Mouse (Mus musculus): ENCODE results near the gene Gm44596. TPM values are rescaled to one million over a fixed set of nuclear protein-coding genes. Genes with fewer than 3 reads are reported as not detected.

Gene Gm44596
- polyA plus RNA-seq (2014; fragmentation: Nextera tagmentation; extraction: Ambion mirVana), result not detected in 2 replicates

GRCm38 (mm10) chr6:128375192-128375591 lies at the start of gene Gm44596, which contains the start of gene Tex52:
Gene Gm44596 (plus strand): TSS chr6:128375503.
Gene Tex52 (plus strand): TSS chr6:128375456.
- ATAC-seq (ENCODE audit: insufficient number of reproducible peaks, insufficient read depth, low FRiP score, low read depth), result no peak

GRCm38 (mm10) chr6:128334397-128335124 lies 40.7 kb upstream of the Gm44596 start:
- Histone ChIP-seq H3K4me2 (replicated peaks; ENCODE audit: low read depth, low read length) (no peak overlapping the region), H3K27me3 (ENCODE audit: control insufficient read depth, insufficient read depth, low read length) (no peaks in the 10 kb centered on the region), H3K27ac (ENCODE audit: low read length) (no peak overlapping the region), H3K36me3 (ENCODE audit: control insufficient read depth, insufficient read depth, low read length) (peaks cover 6% of the 10 kb centered on the region), H3K9ac (replicated peaks; ENCODE audit: low read depth, low read length) (no peak overlapping the region), H3K4me1 (ENCODE audit: control insufficient read depth, insufficient read depth, low read length) (peaks cover 12% of the 10 kb centered on the region), H3K9me3 (ENCODE audit: control insufficient read depth, low read depth, low read length) (peaks cover 1% of the 10 kb centered on the region; the same call in 1 of the 2 replicates), H3K4me3 (ENCODE audit: low read depth, low read length) (no peak overlapping the region)
- ATAC-seq (ENCODE audit: insufficient number of reproducible peaks, insufficient read depth, low FRiP score, low read depth), result peak; percentile 62; the same call in 1 of the 2 replicates
- WGBS, result 22% methylated on average over 12 of the region's 12 CpGs

More at GRCm38 (mm10) chr6:128375192-128375591, at the start of gene Gm44596, which contains the start of gene Tex52:
- Histone ChIP-seq H3K4me3 (ENCODE audit: low read depth, low read length) (no peak within 1 kb of the TSS), H3K9me3 (ENCODE audit: control insufficient read depth, low read depth, low read length) (no peaks in the 10 kb centered on the region), H3K36me3 (ENCODE audit: control insufficient read depth, insufficient read depth, low read length) (peaks cover 51% of the 10 kb centered on the region), H3K4me2 (replicated peaks; ENCODE audit: low read depth, low read length) (no peak within 1 kb of the TSS), H3K27ac (ENCODE audit: low read length) (no peak within 1 kb of the TSS), H3K27me3 (ENCODE audit: control insufficient read depth, insufficient read depth, low read length) (no peaks in the 10 kb centered on the region), H3K9ac (replicated peaks; ENCODE audit: low read depth, low read length) (no peak within 1 kb of the TSS), H3K4me1 (ENCODE audit: control insufficient read depth, insufficient read depth, low read length) (no peaks in the 10 kb centered on the region)
- 47% methylated on average over 6 of the region's 6 CpGs for WGBS

GRCm38 (mm10) chr6:128337467-128337866 lies 37.8 kb upstream of the Gm44596 start:
- no peak overlapping the region for H3K4me3 ChIP-seq (ENCODE audit: low read depth, low read length)
- H3K27ac ChIP-seq (ENCODE audit: low read length), result no peak overlapping the region
- H3K4me2 ChIP-seq (replicated peaks; ENCODE audit: low read depth, low read length), result no peak overlapping the region
- peaks cover 16% of the 10 kb centered on the region for H3K4me1 ChIP-seq (ENCODE audit: control insufficient read depth, insufficient read depth, low read length)
- H3K36me3 ChIP-seq (ENCODE audit: control insufficient read depth, insufficient read depth, low read length), result no peaks in the 10 kb centered on the region; the same call in none of the 2 replicates
- WGBS, result 66% methylated on average over 7 of the region's 7 CpGs
- no peak for ATAC-seq (ENCODE audit: insufficient number of reproducible peaks, insufficient read depth, low FRiP score, low read depth)
- H3K9me3 ChIP-seq (ENCODE audit: control insufficient read depth, low read depth, low read length), result no peaks in the 10 kb centered on the region
- H3K9ac ChIP-seq (replicated peaks; ENCODE audit: low read depth, low read length), result no peak overlapping the region
- no peaks in the 10 kb centered on the region for H3K27me3 ChIP-seq (ENCODE audit: control insufficient read depth, insufficient read depth, low read length)

GRCm38 (mm10) chr6:128338876-128339275 lies 36.4 kb upstream of the Gm44596 start:
- Histone ChIP-seq H3K9ac (replicated peaks; ENCODE audit: low read depth, low read length) (no peak overlapping the region), H3K4me1 (ENCODE audit: control insufficient read depth, insufficient read depth, low read length) (peaks cover 16% of the 10 kb centered on the region), H3K27ac (ENCODE audit: low read length) (0 out of 2 replicates have a peak overlapping the region, but pooled peaks have one; percentile 21), H3K4me2 (replicated peaks; ENCODE audit: low read depth, low read length) (no peak overlapping the region), H3K27me3 (ENCODE audit: control insufficient read depth, insufficient read depth, low read length) (no peaks in the 10 kb centered on the region), H3K9me3 (ENCODE audit: control insufficient read depth, low read depth, low read length) (no peaks in the 10 kb centered on the region), H3K4me3 (ENCODE audit: low read depth, low read length) (no peak overlapping the region), H3K36me3 (ENCODE audit: control insufficient read depth, insufficient read depth, low read length) (no peaks in the 10 kb centered on the region; the same call in 1 of the 2 replicates)
- 31% methylated on average over 5 of the region's 5 CpGs for whole genome bisulfite sequencing
- ATAC-seq (ENCODE audit: insufficient number of reproducible peaks, insufficient read depth, low FRiP score, low read depth), result no peak

- Histone ChIP-seq H3K27ac (ENCODE audit: low read length) (no peak overlapping the region), H3K4me2 (replicated peaks; ENCODE audit: low read depth, low read length) (no peak overlapping the region), H3K9ac (replicated peaks; ENCODE audit: low read depth, low read length) (no peak overlapping the region), H3K36me3 (ENCODE audit: control insufficient read depth, insufficient read depth, low read length) (no peaks in the 10 kb centered on the region), H3K9me3 (ENCODE audit: control insufficient read depth, low read depth, low read length) (no peaks in the 10 kb centered on the region), H3K27me3 (ENCODE audit: control insufficient read depth, insufficient read depth, low read length) (no peaks in the 10 kb centered on the region), H3K4me3 (ENCODE audit: low read depth, low read length) (no peak overlapping the region), H3K4me1 (ENCODE audit: control insufficient read depth, insufficient read depth, low read length) (peaks cover 14% of the 10 kb centered on the region)
- no peak for ATAC-seq (ENCODE audit: insufficient number of reproducible peaks, insufficient read depth, low FRiP score, low read depth)
- WGBS, result 86% methylated on average over 11 of the region's 11 CpGs
Measured at GRCm38 (mm10) chr6:128341956-128342723, 33.2 kb upstream of the Gm44596 start.

GRCm38 (mm10) chr6:128345623-128346022 lies 29.7 kb upstream of the Gm44596 start:
- ATAC-seq (ENCODE audit: insufficient number of reproducible peaks, insufficient read depth, low FRiP score, low read depth), result no peak

GRCm38 (mm10) chr6:128346782-128347181 lies 28.5 kb upstream of the Gm44596 start:
- no peaks in the 10 kb centered on the region; the same call in 1 of the 2 replicates for H3K36me3 ChIP-seq (ENCODE audit: control insufficient read depth, insufficient read depth, low read length)
- H3K27me3 ChIP-seq (ENCODE audit: control insufficient read depth, insufficient read depth, low read length), result no peaks in the 10 kb centered on the region
- no peak overlapping the region for H3K9ac ChIP-seq (replicated peaks; ENCODE audit: low read depth, low read length)
- no peaks in the 10 kb centered on the region for H3K4me1 ChIP-seq (ENCODE audit: control insufficient read depth, insufficient read depth, low read length)
- H3K9me3 ChIP-seq (ENCODE audit: control insufficient read depth, low read depth, low read length), result no peaks in the 10 kb centered on the region
- no peak overlapping the region for H3K27ac ChIP-seq (ENCODE audit: low read length)
- no peak overlapping the region for H3K4me2 ChIP-seq (replicated peaks; ENCODE audit: low read depth, low read length)
- 82% methylated on average over 6 of the region's 6 CpGs for WGBS
- H3K4me3 ChIP-seq (ENCODE audit: low read depth, low read length), result no peak overlapping the region
- no peak for ATAC-seq (ENCODE audit: insufficient number of reproducible peaks, insufficient read depth, low FRiP score, low read depth)

More at GRCm38 (mm10) chr6:128345623-128346022, 29.7 kb upstream of the Gm44596 start:
- Histone ChIP-seq H3K27me3 (ENCODE audit: control insufficient read depth, insufficient read depth, low read length) (no peaks in the 10 kb centered on the region), H3K27ac (ENCODE audit: low read length) (no peak overlapping the region), H3K4me2 (replicated peaks; ENCODE audit: low read depth, low read length) (no peak overlapping the region), H3K36me3 (ENCODE audit: control insufficient read depth, insufficient read depth, low read length) (no peaks in the 10 kb centered on the region; the same call in 1 of the 2 replicates), H3K4me1 (ENCODE audit: control insufficient read depth, insufficient read depth, low read length) (no peaks in the 10 kb centered on the region), H3K4me3 (ENCODE audit: low read depth, low read length) (no peak overlapping the region), H3K9me3 (ENCODE audit: control insufficient read depth, low read depth, low read length) (no peaks in the 10 kb centered on the region), H3K9ac (replicated peaks; ENCODE audit: low read depth, low read length) (no peak overlapping the region)
- 83% methylated on average over 10 of the region's 10 CpGs for WGBS

GRCm38 (mm10) chr6:128349711-128350110 lies 25.6 kb upstream of the Gm44596 start:
- H3K9ac ChIP-seq (replicated peaks; ENCODE audit: low read depth, low read length), result no peak overlapping the region
- H3K27ac ChIP-seq (ENCODE audit: low read length), result no peak overlapping the region
- WGBS, result 58% methylated on average over 7 of the region's 7 CpGs
- H3K36me3 ChIP-seq (ENCODE audit: control insufficient read depth, insufficient read depth, low read length), result no peaks in the 10 kb centered on the region; the same call in 1 of the 2 replicates
- no peaks in the 10 kb centered on the region for H3K27me3 ChIP-seq (ENCODE audit: control insufficient read depth, insufficient read depth, low read length)
- H3K4me3 ChIP-seq (ENCODE audit: low read depth, low read length), result no peak overlapping the region
- no peaks in the 10 kb centered on the region for H3K9me3 ChIP-seq (ENCODE audit: control insufficient read depth, low read depth, low read length)
- H3K4me1 ChIP-seq (ENCODE audit: control insufficient read depth, insufficient read depth, low read length), result peaks cover 4% of the 10 kb centered on the region; the same call in 1 of the 2 replicates
- no peak for ATAC-seq (ENCODE audit: insufficient number of reproducible peaks, insufficient read depth, low FRiP score, low read depth)
- H3K4me2 ChIP-seq (replicated peaks; ENCODE audit: low read depth, low read length), result no peak overlapping the region
